Mouse (Mus musculus): ENCODE measurements at regions not wholly inside any gene's neighbourhood (a gene's known extent, or its start where the extent isn't known, plus 50 kb on each side); places are given as distances from the start of the nearest gene placed in this dataset.

- DNase-seq (ENCODE audit: low spot score in 2 of 2): no peak
These were observed 73.8 kb upstream of the Il15 start for GRCm38 (mm10) chr8:82476708-82477425.

GRCm38 (mm10) chr8:82473266-82473665 lies 70.2 kb upstream of the Il15 start:
- no peak for DNase-seq (ENCODE audit: low spot score in 2 of 2)

- DNase-seq (ENCODE audit: low spot score in 2 of 2): no peak
These were observed 68.8 kb upstream of the Il15 start for GRCm38 (mm10) chr8:82471825-82472224.

GRCm38 (mm10) chr8:82469824-82470223 lies 66.8 kb upstream of the Il15 start:
- no peak for DNase-seq (ENCODE audit: low spot score in 2 of 2)

- no peak for DNase-seq (ENCODE audit: low spot score in 2 of 2)
These were observed 59.8 kb upstream of the Il15 start for GRCm38 (mm10) chr8:82462841-82463240.

- DNase-seq (ENCODE audit: low spot score in 2 of 2): no peak
These were observed 56.0 kb upstream of the Il15 start for GRCm38 (mm10) chr8:82459007-82459406.

GRCm38 (mm10) chr8:82454056-82454455 lies 51.0 kb upstream of the Il15 start:
- DNase-seq (ENCODE audit: low spot score in 2 of 2): no peak

All from layer of hippocampus, postnatal 10 days (tissue).